Mouse (Mus musculus) layer of hippocampus, adult 2 months (tissue): ENCODE results near the gene Nup214. TPM values are rescaled to one million over a fixed set of nuclear protein-coding genes. Genes with fewer than 3 reads are reported as not detected.

Experiments used
- DNase-seq, 2 experiments: peaks; one replicate each; pipeline ENCODE4 v3.0.0; 2022; ENCODE audit warnings: low spot score in 2 of 2
- H3K27ac ChIP-seq: fragments of 200-600 bp; 2 replicates; pipeline ENCODE4 v1.8.1; 2022
- H3K4me3 ChIP-seq: fragments of 200-600 bp; 2 replicates; pipeline ENCODE4 v1.8.1; 2022; ENCODE audit warnings: mild to moderate bottlenecking
- CTCF ChIP-seq: fragments of 200-600 bp; conservative IDR thresholded peaks from 2 replicates; pipeline ENCODE4 v1.8.1; 2022; ENCODE audit warnings: antibody characterized with exemption, mild to moderate bottlenecking, moderate library complexity
- total RNA-seq, 2 experiments: library from RNA; stranded (reverse); gene quantifications; 2 replicates each; pipeline ENCODE4 v1.2.3; 2021

Nup214 gene
- total RNA-seq, 2 experiments from 2014 or later: 67.0 to 69.3 TPM

DNA sequence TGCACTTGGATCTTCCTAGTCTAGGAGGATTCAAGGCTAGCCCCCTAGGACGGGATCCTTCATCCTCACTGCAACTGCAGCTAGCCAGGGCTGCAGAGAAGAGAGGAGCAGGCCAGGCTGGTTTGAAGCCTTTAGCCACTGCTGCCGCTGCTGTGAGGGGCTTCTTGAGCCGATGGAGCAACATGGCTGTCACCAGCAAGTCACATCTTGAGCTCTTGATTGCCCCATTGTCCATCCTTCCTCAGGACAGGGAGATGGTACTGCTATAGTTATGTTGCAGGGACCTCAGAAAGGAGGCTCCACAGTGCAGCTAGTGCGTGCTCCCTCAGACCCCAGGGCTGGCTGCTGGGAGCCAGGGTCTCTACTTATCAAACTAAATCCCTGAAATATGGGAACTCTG, 83.6 kb downstream of the Nup214 start:
- Histone ChIP-seq H3K4me3 (no peak overlapping the region), H3K27ac (no peak overlapping the region)
- no peak for TF ChIP-seq CTCF
- no peak for DNase-seq

DNA sequence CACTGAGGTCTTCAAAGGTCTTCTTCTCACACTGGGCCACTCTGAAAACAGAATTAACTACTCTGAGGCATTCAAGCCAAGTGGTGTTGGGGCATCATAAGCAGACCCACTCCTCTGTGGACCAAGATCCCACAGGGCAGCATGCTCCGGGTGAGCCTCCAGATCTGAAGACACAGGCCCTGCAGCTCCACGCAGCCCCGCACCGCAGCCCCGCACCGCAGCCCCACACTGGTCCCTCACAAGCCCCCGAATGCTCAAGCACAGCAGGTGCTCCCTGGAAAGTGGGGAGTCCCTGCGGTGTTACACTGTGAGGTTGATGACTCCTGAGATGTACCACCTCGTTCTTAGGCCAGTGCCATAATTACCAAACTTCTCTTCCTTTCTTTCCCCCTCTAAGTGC, 84.0 kb downstream of the Nup214 start:
- no peak for TF ChIP-seq CTCF
- H3K27ac ChIP-seq: no peak overlapping the region
- no peak overlapping the region for H3K4me3 ChIP-seq
- no peak for DNase-seq

DNA sequence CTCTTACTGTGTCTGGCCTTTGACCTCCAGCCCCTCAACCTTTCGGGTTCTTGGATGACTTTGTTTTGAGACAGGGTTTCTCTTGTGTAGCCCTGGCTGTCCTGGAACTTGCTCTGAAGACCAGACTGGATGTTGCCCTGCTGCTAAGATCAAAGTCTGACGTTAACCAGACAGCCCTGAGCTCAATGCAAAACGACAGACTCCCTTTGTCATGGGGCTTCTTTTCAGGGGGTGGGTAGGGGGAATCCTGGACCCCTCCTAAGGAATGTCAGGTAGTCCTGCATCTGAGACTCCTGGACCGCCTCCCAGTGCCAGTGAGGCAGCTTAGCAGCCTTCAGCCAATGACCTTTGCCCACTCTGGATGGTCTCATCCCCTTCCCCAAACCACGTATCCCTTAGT, 84.5 kb downstream of the Nup214 start:
- H3K27ac ChIP-seq: no peak overlapping the region
- H3K4me3 ChIP-seq: no peak overlapping the region
- TF ChIP-seq CTCF: no peak
- DNase-seq: no peak

DNA sequence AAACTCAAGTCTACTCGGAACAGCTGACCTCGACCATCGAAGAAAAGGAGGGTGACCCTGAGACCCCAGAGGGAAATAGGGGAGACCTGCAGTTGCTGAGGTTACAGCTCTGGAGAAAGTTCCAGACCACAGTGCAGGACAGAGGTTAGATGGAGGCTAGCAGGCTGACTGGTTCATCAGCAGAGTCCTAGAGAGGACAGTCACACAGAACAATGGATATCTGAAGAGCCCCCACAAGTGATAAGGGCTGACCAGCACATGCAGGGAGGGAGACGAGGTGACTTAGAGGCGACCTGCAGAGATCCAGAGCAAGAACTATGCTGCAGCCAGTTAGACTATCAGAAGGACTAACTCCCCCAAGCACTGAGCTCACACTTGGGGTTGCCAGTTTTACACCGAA, 85.4 kb downstream of the Nup214 start:
- DNase-seq: no peak
- no peak for TF ChIP-seq CTCF
- Histone ChIP-seq H3K4me3 (no peak overlapping the region), H3K27ac (no peak overlapping the region)

DNA sequence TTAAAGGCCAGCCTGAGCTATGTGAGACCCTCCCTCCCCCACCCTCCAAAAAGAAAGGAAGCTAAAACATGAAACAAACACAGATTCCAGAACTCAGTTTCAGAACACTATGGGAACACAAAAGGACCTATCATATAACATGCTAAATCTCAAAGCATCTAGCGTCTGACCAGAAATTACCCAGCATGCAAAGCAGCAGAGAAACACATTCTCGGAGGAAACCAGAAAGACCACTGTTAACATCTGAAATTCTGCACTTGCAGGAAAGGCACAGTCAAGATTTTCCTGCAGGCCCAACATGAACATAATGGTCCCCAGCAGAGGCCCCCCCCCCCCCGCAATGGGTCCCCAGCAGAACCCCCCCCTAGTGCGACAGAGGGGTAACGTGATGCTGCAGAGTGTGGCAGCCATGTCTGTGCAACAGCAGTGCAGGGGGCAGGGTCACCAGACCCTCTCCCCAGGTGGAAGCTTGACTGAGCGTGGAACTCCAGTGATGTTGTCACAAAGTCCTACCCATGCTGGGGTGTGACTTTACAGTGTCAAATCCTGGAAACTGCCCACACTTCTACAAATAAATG, 86.1 kb downstream of the Nup214 start:
- Histone ChIP-seq H3K4me3 (no peak overlapping the region), H3K27ac (no peak overlapping the region)
- TF ChIP-seq CTCF: no peak
- DNase-seq: no peak

GRCm38 (mm10) chr2:32061189-32061588, 87.0 kb downstream of the Nup214 start:
- no peak for TF ChIP-seq CTCF
- H3K27ac ChIP-seq: no peak overlapping the region
- no peak overlapping the region for H3K4me3 ChIP-seq
- DNase-seq: no peak

DNA sequence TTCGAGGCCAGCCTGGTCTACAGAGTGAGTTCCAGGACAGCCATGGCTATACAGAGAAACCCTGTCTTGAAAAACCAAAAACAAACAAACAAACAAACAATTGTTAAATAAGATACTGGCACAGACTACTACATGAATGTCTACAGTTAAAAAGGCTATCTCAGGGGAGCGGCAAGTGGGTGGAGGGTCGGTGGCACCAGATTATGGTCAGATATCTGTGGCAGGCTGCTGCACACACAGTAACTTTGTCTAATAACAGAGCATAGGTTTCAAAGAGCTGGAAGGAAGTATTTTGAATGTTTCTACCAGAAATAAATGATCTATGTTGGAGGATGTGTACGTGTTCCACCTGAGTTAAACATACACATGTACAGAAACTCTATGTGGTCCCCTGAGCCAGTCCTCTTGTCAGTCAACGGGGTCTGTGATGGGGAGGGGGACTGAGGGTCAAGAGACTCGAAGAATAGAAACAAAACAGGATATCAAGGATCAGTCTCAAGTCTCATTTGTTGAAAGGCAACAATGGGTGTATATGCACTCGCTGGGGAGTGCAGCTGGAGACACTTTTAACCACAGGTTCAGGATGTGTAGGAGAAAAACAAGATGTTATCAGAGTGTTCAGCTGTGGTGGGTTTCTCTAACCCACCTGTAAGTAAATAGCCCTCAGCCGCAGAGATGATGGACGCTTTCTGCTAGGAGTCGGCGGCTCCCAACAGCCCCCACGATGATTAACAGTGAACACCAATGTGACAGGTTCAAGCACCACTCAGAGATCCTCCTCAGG, 87.7 kb downstream of the Nup214 start:
- no peak overlapping the region for H3K27ac ChIP-seq
- no peak for TF ChIP-seq CTCF
- DNase-seq: no peak
- H3K4me3 ChIP-seq: no peak overlapping the region

DNA sequence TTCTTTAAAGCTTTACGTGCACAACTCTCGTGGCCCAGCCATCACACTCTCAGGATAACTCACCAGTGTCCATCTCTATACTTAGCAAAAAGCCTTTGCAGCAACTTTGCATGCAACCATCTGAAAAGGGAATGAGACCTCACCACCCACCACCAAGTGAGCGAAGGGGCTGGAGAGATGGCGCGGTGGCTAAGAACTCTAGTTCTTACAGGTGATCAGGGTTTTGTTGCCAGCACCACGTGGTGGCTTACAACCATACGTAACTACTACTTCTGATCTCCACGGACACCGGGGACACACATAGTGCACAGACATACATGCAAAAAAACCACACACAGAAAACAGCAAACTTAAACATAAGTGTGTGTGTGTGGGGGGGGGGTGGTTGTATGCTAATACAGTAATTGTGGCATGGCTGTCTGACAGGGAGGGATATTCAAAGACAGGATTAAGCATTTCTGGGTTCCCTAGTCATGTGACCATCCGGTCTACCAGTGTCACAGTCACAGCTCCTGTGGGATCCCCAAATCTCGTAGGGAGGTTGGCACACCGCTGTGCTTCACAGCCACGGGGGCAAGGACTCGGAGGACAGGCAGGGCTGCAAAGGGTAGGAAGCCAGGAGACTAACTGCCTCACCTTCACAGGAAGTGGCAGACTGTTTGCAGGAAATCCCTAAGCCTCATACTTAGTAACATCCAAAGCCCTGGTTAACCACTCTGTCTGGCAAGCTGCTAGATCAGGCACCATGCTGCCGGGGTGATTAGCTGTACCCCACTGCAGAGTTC, 88.6 kb downstream of the Nup214 start:
- no peak for DNase-seq
- H3K27ac ChIP-seq: no peak overlapping the region
- TF ChIP-seq CTCF: no peak

DNA sequence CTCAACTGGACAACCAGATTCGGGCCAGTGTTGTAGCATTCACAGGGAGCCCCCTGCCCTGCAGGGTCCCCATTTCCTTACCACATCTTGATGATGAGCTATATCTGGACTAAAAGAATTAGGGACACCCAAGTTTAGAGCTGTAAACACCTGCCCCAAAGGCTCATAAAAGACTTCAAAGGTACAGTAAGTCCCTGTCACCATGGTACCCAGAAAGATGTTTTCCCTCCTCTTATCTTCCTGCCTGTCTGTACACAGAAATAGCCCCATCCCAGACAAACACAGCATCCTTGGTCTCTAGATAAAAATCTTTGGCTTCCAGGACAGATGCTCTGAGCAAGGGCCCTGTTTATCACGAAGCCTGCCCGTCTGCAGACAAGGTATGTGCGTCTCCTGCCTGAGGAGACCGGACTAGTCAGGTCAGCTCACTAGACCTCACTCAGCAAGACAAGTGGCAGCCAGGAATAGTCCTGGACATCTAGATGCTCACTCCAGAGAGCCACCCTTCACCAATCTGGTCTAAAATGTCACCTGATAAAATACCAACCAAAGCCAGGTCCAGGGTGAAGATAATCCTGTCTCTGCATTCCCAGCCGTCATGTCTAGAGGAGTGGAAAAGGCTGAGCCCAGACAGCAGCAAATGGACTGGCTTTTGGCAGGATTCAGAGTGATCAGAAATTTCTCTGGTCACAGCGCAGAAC, 89.4 kb downstream of the Nup214 start:
- no peak for DNase-seq
- Histone ChIP-seq H3K4me3 (no peak overlapping the region), H3K27ac (no peak overlapping the region)
- TF ChIP-seq CTCF: no peak

More for the DNA sequence above, 88.6 kb downstream of the Nup214 start:
- no peak overlapping the region for H3K4me3 ChIP-seq

DNA sequence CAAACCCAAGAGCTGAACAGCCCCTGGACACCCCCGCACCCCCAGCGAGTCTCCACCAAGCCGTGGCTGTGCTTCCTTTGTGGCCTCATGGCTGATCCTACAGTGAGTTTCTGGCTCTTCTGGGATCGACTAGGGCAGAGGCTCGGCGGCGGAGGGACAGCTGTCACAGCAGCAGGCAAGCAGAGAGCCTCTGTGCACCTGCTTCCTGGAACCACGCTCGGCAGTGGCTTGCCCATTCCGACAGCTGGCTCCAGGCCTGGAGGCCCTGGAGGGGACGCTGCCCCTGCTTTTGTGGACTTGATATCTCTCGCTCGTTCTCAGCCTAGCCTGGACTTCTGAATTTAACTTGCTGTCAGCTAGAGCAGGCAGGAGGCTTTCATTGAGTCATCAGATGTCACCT, 90.7 kb downstream of the Nup214 start:
- no peak for DNase-seq
- no peak overlapping the region for H3K27ac ChIP-seq
- no peak for TF ChIP-seq CTCF
- no peak overlapping the region for H3K4me3 ChIP-seq

- TF ChIP-seq CTCF: no peak
- H3K27ac ChIP-seq: no peak overlapping the region
- no peak for DNase-seq
- H3K4me3 ChIP-seq: no peak overlapping the region
These were observed 91.1 kb downstream of the Nup214 start for GRCm38 (mm10) chr2:32065371-32065791.

DNA sequence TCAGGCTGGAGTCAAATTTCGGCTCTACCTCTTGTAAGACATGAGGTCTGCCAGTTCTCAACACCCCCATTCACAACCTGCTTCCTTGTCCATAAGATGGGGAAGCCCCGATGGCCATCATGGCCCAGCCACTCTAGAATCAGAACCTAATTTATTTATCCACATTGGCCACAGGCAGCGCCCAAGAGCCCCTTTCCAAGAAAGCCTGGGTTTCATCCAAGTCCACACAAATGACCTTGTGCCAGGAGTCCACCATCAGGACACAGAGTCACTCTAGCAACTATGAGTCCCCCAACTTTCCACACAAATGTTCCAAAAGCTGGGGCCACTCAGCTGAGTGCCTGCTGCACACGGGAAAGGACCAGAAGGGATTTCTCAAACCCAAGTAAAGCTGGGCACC, 91.8 kb downstream of the Nup214 start:
- TF ChIP-seq CTCF: peak; percentile 53
- Histone ChIP-seq H3K27ac (no peak overlapping the region), H3K4me3 (no peak overlapping the region)
- no peak for DNase-seq
